Mouse (Mus musculus): ENCODE data around the gene Cd164l2. TPM values are rescaled to one million over a fixed set of nuclear protein-coding genes. Genes with fewer than 3 reads are reported as not detected.

Cd164l2 gene
- 1 to 10 TPM; 2.8 to 5.6 TPM for total RNA-seq (2021)

- DNase-seq (ENCODE audit: extremely low spot score in 1 of 2, low spot score in 1 of 2): no peak
These were observed at the start of gene Cd164l2, which contains the start of gene Gpr3 for GRCm38 (mm10) chr4:133211751-133212561. Gene Cd164l2 (plus strand): TSS chr4:133212131. Gene Gpr3 (minus strand): TSS chr4:133212536.

DNA sequence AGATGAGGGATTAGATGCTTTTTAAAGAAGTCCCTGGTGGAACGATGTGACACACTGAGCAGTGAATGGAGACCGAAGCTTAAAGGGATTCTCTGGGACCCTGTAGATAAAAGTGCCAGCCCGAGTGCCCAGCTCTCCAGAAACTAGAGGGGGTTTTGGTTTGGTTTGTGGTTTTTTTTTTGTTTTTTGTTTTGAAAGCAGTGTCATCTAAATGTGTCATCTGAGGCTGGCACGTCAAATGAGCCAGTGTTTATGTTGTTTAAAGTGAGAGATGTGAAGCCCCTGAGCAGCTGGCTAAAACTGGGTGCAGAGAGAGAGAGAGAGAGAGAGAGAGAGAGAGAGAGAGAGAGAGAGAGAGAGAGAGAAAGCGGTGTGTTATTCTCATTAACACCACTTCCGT is 49.7 kb upstream of the Cd164l2 start:
- DNase-seq (ENCODE audit: extremely low spot score in 1 of 2, low spot score in 1 of 2): no peak

DNA sequence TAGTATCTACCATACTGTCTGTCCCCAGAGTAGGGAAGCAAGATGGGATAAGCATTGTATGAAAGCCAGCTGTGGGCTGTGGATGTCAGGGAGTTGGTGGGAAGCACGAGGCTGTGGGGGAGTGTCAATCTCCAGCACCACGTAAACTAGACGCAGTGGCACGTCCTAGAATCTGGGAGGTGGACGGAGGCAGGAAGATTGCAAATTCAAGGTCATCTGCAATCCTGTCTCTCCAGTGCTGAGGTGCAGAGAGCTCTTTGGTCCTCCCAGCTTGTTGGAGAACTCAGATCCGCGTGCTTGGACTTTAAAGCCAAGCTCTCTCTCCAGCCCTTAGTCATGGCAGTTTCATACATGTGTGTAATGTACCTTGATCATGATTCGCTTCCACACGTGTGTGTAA is 45.2 kb upstream of the Cd164l2 start:
- DNase-seq (ENCODE audit: extremely low spot score in 1 of 2, low spot score in 1 of 2): no peak

GRCm38 (mm10) chr4:133169237-133170055 is 42.5 kb upstream of the Cd164l2 start:
- no peak for DNase-seq (ENCODE audit: extremely low spot score in 1 of 2, low spot score in 1 of 2)

GRCm38 (mm10) chr4:133170056-133170524 is 41.8 kb upstream of the Cd164l2 start:
- DNase-seq (ENCODE audit: extremely low spot score in 1 of 2, low spot score in 1 of 2): no peak

- DNase-seq (ENCODE audit: extremely low spot score in 1 of 2, low spot score in 1 of 2): peak in 1 of 2 experiments; percentile 24
These were observed 41.3 kb upstream of the Cd164l2 start for GRCm38 (mm10) chr4:133170616-133171015.

DNA sequence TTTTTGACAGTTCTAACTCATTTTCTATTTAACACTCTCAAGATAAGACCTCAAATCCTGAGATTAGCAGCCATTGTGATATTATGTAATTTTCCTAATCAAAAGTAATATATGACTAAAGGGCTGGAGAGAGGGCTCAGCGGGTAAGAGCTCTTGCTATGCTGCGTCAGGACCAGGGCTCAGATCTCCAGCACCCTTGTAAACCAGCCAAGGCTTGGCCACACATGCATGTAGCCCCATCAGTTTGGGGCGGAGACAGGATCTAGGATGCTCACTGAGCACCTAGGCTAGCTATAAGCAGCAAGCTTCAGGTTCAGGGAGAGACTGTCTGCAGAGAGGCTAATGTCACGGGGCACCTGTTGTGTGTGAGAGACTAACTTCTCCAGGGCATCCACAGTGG is 39.5 kb upstream of the Cd164l2 start:
- DNase-seq (ENCODE audit: extremely low spot score in 1 of 2, low spot score in 1 of 2): no peak

- no peak for DNase-seq (ENCODE audit: extremely low spot score in 1 of 2, low spot score in 1 of 2)
These were observed 37.6 kb upstream of the Cd164l2 start for GRCm38 (mm10) chr4:133174361-133174760.

DNA sequence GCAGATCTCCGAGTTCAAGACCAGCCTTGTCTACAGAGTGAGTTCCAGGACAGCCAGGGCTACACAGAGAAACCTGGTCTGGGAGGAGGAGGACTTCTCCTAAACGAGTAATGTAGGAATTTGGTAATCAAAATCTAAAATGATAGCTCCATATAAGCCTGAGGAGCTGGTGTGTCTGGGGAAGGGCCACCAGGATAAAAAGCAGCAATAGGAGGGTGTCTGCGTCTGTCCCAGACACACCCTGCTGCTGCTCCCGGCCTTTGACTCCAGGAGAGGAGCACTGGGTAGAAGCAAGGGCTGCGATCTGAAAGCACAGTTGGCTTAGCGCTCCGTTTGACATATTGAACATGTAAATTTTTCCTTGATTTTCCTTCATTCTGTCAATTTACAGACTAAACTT is 36.7 kb upstream of the Cd164l2 start:
- DNase-seq (ENCODE audit: extremely low spot score in 1 of 2, low spot score in 1 of 2): no peak

- DNase-seq (ENCODE audit: extremely low spot score in 1 of 2, low spot score in 1 of 2): peak; percentile 24 to 26
These were observed 35.8 kb upstream of the Cd164l2 start for GRCm38 (mm10) chr4:133175998-133176760.

- peak; percentile 18 to 29 for DNase-seq (ENCODE audit: extremely low spot score in 1 of 2, low spot score in 1 of 2)
These were observed 35.0 kb upstream of the Cd164l2 start for GRCm38 (mm10) chr4:133176761-133177403.

DNA sequence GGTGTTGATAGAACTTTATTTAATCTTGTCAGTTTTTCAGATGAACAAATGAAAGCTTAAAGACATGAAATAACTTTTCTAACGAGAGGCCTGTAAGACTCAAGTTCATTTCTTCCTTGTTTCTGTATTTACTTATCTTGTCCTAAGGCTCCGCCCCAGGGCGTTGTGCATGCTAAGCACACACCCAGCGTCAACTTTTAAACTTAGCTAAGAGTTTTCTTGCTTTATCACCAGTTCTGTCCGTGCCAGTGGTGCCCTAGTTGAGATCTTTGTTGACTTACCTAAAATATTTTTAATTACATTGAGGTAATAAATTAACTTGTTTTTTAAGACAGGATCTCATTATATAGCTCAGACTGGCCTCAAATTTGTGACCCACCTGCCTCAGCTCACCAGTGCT is 33.6 kb upstream of the Cd164l2 start:
- DNase-seq (ENCODE audit: extremely low spot score in 1 of 2, low spot score in 1 of 2): no peak

DNA sequence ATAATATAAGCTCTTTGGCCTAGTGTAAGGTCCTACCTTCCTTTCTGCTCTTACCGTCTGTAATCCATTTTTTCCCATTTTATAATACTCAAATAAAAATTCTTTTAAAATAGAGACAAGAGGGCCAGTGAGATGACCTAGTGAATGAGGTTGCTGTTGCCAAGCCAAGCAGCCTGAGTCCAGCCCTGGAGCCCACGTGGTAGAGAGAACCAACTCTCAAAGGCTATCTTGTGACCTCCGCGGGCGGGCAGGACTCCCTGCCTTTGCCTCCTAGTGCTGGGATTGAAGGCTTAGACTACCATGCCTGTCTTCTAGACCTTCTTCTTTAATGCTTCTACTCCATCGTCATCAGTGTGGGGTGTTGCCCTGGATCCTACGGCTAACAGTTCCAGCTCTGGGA is 32.7 kb upstream of the Cd164l2 start:
- no peak for DNase-seq (ENCODE audit: extremely low spot score in 1 of 2, low spot score in 1 of 2)

DNA sequence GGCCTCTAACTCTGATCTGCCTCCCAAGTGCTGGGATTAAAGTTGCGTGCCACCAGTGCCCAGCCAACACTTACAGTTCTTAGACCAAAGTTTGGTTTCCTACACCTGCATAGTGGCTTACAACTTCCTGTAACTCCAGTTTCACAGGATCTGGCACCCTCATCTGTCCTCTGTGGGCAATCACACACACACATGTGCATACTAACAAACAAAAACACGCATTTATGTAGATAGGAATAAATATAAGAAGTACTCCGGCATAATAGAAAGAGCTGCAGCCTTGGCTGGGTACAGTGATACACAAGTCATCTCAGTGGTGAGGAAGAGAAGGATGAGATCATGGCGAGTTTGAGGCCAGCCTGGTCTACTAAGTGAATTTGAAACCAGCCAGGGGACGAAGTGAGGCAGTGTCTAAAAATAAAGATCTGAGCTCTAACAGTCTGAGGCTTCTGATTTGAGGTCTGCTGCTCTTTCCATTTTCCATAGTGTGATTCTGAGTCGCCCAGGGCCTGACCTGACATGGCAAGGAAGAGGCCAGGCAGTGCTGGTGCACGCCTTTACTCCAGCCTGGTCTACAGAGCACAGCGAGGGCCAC is 29.4 kb upstream of the Cd164l2 start:
- DNase-seq (ENCODE audit: extremely low spot score in 1 of 2, low spot score in 1 of 2): no peak

- DNase-seq (ENCODE audit: extremely low spot score in 1 of 2, low spot score in 1 of 2): no peak
These were observed 27.7 kb upstream of the Cd164l2 start for GRCm38 (mm10) chr4:133184031-133184897.

DNA sequence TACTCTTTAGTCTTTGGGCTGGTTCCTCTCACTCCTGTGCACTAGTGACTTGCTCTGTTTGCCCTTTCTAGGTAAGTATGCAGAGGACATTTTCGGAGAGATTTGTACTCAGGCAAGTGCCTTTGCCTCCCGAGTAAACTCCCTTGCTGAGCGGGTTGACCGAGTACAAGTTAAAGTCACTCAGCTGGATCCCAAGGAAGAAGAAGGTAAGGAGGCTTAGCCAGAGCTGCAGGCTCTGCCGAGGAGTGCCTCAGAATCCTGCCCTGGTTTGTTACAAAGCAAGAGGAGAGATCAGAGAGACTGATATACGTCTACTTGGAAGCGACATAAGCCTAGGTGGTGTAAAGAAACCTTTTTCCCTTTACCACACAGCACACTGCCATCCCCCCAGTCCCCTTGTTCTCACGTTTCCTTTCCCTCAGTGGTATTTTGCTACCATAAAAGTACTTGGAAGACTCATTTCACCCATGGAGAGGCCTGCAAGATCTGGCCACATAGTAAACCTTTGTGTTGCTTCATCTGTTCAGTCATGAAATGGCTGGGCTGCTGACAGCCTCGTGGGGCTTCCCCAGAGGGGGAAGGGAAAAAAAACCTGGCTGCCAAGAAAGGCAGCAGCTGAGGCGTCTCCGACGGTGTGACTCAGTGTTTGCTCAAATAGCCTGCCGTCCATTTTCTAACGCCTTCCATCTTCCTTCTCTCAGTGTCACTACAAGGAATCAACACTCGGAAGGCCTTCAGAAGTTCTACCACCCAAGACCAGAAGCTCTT is 26.8 kb upstream of the Cd164l2 start:
- no peak for DNase-seq (ENCODE audit: extremely low spot score in 1 of 2, low spot score in 1 of 2)

DNA sequence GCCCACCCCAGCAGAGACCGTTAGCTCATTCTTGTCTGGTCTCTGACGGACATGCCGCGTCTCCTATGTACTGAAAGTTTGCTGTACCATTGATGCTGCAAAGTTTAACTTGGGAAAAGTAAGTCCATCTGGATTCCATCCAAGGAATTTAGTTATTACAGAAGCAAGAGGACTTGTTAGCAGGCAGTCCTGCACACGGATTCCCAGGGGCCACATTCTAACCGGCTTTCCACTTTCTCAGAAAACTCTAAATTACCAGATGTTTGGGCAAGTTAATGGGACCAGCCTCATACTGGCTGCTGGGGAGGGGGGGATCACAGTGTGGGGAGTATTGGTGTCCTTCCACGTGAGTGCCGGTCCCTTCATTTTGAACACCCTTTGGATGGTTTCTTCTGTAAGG is 26.0 kb upstream of the Cd164l2 start:
- no peak for DNase-seq (ENCODE audit: extremely low spot score in 1 of 2, low spot score in 1 of 2)

DNA sequence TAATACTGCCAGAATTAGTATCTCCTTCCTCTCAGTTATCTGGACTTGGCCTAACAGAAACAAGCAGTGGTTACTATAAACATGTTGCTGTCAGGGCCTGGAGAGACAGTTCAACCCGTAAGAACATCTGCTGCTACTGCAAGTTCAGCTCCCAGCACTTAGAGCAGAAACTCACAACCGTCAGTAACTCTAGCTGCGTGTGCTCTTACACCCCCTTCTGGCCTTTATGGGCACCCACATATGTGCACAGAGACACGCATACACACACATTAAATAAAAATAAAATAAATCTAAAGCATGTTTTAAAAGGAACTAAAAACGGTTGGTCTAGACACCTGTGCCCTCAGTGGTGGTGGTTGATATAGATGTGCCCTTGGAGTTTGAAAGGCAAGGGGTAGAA is 25.1 kb upstream of the Cd164l2 start:
- no peak for DNase-seq (ENCODE audit: extremely low spot score in 1 of 2, low spot score in 1 of 2)
